Mouse (Mus musculus): Measurements from ENCODE around the gene Gad2.
"Not testable (repeated sequence)": the region's sequence is repeated elsewhere in the genome, so short reads cannot be mapped to it uniquely, and the experiment has no call there.

Gad2 gene

DNA sequence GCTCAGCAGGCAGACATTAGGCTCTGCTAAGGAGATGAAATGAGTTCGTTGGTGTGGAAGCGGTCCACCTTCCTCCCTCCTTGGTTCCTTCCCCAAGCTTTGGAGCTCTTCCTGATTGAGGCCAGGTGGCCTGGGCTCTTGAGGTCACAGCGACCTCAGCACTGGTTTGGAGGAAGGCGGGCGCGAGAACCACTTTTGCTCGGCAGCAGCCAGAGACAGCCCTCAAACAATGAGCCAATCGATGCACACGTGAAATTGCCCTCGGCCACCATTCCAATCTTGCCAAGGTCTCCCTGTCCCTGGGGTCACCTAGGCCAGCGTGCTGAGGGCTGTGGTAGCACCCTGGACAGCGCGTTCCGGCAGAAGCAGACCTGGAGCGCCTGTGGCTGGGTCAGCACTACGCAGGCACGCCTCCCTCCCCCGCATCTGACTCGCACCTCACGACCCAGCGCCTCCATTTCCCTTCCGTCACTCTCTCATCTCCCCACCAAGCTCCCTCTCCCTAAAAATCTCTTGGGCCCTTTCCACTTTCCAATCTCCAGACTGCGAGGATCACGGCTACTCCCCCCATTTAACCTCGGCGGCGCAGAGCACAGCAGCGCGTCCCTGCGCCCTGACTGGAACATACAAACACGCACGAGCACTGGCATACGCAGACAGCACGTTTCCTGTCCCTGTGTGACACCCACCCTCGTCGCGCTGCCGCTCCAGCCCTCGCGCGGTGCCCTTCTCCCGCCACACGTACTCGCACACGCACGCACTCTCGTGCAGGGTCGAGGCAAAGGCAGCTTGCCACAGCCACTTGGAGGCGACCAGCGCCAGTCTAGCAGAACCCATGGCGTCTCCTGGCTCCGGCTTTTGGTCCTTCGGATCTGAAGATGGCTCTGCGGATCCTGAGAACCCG is at the start of gene Gad2:
Gene Gad2 (plus strand): TSS at position 378 of the 904 bp plus-strand sequence.
- peak; percentile 20 for DNase-seq

DNA sequence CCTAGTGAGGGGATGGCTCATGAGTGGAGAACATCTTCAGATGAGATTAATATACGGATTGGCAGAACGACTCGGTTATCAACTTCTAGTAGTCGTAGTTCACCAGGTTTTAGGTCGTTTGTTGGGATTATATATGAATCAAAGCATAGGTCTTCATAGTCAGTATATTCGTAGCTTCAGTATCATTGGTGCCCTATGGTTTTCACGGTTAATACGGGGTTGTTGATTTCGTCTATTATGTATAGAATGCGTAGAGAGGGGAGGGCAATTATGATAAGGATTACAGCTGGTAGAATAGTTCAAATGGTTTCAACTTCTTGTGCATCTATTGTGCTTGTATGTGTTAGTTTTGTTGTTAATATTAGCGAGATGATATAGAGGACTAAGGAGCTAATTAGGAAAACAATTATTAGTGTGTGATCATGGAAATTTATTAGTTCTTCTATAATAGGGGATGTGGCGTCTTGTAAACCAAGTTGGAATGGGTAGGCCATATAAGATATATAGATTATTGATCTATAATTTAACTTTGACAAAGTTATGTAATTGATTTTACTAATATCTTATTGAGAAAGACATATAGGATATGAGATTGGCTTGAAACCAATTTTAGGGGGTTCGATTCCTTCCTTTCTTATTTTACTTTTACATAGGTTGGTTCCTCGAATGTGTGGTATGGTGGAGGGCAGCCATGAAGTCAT is 34.4 kb upstream of the Gad2 start:
- not testable (repeated sequence) for DNase-seq

DNA sequence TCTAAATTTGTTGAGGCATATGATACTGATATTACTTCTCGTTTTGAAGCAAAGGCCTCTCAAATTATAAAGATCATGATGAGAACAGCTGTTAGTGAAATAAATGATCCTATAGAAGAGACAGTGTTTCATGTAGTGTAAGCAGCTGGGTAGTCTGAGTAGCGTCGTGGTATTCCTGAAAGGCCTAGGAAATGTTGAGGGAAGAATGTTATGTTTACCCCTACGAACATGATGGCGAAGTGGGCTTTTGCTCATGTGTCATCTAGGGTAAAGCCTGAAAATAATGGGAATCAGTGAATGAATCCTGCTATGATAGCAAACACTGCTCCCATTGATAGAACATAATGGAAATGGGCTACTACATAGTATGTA is 33.8 kb upstream of the Gad2 start:
- DNase-seq = not testable (repeated sequence)

DNA sequence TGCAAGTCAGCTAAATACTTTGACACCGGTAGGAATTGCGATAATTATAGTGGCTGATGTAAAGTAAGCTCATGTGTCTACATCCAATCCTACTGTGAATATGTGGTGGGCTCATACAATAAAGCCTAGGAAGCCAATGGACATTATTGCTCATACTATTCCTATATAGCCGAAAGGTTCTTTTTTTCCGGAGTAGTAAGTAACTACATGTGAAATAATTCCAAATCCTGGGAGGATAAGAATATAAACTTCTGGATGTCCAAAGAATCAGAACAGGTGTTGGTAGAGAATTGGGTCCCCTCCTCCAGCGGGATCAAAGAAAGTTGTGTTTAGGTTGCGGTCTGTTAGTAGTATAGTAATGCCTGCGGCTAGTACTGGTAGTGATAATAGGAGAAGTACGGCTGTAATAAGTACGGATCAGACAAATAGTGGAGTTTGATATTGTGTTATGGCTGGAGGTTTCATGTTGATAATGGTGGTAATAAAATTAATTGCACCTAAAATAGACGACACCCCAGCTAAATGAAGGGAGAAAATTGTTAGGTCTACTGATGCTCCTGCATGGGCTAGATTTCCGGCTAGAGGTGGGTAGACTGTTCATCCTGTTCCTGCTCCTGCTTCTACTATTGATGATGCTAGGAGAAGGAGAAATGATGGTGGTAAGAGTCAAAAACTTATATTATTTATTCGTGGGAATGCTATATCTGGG is 33.2 kb upstream of the Gad2 start:
- not testable (repeated sequence) for DNase-seq

DNA sequence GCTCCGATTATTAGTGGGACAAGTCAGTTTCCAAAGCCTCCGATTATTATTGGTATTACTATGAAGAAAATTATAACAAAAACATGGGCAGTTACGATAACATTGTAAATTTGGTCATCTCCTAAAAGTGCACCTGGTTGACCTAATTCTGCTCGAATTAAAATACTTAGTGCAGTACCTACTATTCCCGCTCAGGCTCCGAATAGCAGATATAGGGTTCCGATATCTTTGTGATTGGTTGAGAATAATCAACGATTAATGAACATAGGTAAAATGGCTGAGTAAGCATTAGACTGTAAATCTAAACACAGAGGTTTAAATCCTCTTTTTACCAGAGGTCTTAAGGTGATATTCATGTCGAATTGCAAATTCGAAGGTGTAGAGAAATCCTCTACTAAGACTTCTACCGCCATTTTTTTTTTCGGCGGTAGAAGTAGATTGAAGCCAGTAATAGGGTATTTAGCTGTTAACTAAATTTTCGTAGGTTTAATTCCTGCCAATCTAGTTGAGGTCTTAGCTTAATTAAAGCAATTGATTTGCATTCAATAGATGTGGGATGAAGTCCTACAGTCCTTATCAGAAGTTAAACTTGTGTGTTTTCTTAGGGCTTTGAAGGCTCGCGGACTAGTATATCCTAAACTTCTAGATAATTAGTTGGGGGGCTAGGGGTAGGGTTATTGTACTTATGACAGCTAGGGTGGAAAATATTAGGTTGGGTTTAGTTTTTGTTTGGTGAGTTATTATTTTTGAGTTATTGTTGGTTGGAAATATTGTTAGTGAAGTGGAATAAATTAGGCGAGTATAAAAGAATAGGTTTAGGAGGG is 32.4 kb upstream of the Gad2 start:
- not testable (repeated sequence) for DNase-seq

DNA sequence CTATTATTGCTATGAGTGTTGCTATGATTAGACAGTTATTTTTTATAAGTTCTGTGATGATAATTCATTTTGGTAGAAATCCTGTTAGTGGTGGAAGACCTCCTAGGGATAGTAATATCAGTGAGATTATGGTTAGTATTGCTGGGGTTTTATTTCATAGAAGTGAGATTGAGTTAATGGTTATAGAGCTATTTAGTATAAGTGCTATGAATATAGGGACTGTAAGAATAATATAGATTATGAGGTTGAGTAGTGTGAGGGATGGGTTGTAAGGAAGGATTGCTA is 31.9 kb upstream of the Gad2 start:
- no peak for DNase-seq

DNA sequence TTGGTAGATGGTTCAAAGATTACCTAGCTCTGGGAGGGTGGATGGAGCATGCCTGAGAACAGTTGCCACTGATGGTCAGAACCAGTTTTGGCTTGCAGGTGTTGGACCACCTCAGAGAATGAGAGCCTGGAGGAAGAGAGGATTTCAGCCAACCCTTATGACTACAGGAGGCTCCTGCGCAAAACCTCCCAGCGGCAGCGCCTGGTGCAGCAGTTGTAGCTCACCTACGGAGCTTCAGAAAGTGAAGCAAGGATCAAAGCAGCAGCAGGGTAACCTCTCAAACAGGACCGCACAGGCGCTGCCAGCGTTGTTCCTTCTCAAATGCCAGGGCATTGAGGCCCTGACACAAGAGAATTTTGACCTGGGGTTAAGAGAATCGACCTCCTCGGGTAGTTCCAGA is 4.1 kb upstream of the Gad2 start:
- DNase-seq = no peak

DNA sequence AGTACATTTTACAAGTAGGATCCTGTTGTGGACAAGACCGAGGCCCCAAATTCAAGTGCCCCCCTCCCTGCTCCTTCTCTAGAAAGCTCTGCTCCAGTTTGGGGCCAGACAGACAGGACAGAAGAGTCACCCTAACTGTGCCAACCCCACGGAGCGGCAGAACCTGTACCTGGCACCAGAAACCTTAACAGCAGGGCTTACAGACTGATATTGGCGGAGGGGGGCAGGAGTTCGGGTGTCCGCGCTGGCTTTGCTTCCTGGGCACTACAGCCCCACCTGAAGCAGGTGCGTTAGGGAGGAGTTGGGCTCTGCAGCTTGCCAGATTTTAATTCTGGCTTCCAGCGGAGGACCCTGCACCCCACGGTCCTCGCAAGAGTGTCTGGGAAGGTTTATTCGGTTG is 2.6 kb upstream of the Gad2 start:
- no peak for DNase-seq

DNA sequence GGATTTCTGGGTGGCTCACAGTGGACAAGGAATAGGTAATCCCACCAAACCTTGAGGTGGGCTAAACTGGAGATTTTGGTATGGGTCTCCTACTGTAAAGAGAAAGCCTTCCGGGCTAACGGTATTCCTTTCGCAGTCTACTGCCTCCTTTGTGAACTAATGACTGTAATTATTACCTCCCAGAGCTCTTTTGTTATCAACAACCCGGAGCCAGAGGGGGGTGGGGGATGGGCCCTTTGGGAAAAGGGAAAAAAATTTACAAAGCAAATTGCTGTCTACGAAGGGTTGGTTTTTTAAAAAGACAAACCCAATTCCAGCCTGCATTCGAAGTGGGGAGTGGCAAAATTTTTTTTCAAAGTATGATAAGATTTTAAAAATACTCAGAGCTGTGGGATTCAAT is 2.0 kb upstream of the Gad2 start:
- DNase-seq = no peak

DNA sequence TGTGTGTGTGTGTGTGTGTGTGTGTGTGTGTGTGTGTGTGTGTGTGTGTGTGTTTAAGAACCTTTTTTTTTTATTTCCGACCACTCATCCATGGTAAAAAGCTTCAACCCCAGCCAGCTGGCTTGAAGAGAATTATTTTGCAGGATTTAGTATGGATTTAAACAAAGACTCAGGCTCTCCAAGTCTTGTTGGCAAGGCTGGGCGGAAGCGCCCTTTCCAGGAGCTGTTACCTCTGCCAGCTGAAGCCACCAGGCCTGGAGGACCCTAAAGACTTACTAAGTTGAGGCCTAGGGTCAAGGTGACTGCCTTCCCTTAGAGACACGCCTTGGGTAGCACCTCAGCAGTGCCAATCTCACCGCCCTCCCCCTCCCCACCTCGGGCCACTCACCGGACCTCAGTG is 1.5 kb upstream of the Gad2 start:
- no peak for DNase-seq

DNA sequence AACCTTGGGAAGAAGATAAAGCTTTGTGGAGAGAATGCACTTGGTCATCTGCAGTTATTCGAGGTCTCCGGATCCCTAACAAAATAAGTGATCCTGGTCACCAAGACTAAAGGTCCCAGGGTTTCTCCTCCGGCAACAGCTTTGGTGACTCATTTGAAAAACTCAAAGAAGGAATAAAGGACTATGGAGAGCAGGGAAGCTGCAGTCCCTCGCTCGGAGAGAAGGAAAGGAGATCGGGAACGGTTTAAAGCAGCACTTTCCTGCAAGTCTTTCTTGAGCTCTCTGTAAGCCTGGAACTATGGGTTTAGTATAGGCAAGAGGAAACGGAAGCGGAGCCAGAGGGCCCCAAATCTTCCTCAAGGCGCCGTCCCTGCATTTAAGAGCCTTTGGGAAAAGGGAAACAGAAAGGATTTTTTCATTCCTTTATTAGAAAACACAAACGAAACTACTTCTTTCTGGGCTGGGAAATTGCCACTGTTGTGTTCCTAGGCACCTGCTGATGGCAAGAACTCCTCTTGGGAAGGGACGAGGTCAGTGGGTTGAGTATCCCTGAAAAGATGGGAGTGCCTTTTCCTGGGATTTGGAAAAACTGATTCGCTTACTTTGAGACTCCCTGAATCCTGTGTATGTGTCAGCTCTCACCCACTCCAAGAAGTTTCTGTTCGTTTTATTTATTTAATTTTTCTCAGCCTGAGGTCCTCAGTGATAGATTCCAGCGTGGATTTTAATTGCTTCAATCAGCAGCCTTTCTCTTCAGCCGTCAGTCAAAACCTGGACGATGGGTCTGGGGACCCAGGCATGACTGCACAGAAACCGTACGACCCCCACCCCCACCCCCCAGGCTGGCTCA is 802 bp upstream of the Gad2 start:
- DNase-seq = no peak

DNA sequence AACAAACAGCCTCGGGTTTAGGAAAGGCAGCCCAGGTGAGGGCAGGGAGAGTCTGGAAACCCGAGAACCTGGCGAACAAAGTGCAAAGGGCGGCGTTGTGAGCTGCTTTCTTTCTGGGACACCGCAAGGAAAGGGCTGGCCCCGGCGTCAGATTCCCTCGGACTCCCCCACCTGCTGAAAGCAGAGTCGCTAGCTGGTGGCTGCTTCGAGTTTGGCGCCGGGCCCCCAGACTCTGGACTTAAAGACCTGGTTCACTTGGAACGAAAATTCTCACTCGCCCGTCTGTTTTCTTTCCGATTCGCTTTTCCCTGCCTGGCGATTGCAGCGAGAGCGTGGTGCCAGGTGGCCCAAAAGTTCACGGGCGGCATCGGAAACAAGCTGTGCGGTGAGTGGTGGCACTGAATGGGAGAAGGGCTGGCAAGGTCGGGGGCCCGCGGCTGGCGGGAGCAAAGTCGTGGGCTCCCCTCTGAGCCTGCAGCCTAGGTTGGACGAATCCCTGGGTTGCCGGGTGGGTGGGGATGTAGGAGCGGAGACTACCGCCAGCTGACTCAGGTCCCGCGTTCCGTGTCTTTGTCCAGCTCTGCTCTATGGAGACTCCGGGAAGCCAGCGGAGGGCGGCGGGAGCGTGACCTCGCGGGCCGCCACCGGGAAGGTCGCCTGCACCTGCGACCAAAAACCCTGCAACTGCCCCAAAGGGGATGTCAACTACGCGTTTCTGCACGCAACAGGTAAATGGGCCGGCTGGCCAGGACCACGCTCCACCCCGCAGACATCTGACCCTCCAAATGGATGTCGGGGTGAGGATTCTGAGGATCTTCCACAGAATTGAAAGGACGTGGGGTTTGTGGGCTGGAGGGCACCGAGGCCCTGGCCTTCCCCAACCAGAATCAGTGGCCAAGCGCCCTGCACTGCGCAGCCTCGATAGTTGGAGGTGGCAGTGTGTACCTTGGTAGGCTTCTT is 1.4 kb downstream of the Gad2 start:
- peak; percentile 28 for DNase-seq

DNA sequence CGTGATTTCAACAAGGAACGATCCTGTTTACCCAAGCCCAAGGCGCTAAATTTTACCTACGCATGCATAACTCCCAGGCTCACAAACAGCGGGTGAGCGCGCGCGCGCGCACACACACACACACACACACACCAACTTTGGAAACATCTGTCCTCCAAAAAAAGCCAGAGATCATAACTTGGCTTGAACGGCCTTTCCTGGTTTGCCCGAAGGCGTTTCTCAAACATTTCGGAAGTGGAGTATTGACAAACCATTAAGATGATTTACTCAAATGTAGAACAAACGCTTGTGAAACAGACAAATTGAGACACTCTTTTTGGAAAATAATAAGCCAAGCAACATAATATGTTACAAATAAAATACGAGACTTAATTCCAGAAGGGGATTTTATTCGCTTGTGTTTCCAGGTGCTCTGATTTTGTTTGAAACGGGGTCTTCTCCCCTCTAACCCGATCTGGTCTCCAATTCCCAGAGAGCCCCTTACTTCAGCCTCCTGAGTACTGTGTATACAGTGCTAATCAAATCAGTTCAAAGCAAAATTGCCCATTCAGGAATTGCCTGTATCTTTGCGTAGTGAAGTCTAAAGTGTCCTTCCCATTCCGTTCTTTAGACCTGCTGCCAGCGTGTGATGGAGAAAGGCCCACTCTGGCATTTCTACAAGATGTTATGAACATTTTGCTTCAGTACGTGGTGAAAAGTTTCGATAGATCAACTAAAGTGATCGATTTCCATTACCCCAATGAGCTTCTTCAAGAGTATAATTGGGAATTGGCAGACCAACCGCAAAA is 2.4 kb downstream of the Gad2 start:
- no peak for DNase-seq

DNA sequence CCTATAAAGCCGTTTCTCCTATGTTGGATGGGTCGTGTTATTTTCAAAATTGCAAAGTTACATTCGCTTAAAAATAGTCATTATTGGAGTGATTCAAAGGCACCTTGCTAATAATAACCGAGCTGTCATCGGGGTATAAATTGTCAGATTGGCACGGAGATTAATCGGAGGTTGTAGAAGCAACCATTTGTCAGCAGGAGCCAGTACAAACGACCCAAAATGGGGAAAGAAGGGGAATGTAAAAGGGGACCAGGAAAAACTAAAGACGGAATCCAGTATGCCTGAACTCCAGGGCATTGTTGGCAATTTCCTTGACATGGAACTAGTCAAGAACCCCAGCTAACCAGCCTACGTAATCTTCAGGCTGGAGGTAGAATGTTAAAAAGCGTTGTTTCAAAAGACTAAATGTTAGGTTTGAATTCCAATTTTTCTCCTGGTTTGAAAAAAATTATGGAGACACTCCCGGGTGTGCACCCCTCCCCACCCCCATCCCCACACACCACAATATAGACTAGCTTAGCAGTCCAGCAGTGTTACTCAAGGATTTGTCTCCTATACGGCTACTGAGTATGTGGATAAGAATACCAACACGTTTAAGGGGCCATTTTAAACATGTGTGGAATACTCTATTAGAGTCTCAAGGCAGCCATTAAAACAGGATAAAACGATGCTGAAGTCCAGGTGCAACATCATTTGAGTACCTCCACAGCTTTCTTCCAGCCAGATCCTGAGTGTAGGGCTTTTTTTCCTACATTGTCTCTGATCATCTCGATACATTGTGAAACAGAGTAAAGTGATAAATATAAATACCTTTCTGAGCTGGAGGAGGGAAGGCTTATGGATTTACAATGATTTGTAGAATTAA is 3.3 kb downstream of the Gad2 start:
- no peak for DNase-seq

DNA sequence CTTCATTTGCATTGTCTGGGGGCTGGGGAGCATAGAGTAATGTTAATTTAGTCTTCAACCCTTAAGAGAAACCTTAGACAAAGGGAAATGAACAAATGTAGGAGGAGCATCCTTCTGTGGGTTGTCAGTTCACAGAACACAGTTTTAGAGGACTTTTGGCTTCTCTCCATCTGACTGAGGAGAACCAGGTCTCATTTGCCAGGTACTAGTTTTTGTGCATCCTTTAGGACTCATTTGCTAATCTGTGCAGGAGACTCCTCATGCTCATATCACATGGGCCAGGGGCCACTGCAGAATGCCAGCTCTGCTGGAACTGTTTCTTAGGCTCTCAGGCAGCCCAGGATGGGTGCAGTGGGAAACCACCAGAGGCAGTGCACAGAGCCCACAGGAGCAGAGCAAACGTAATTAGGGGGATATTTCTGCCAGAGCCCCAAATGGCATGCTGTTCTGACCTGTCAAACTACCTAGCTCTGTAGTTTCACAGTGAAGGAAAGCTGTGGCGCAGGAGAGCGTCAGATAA is 5.2 kb downstream of the Gad2 start:
- DNase-seq = no peak

DNA sequence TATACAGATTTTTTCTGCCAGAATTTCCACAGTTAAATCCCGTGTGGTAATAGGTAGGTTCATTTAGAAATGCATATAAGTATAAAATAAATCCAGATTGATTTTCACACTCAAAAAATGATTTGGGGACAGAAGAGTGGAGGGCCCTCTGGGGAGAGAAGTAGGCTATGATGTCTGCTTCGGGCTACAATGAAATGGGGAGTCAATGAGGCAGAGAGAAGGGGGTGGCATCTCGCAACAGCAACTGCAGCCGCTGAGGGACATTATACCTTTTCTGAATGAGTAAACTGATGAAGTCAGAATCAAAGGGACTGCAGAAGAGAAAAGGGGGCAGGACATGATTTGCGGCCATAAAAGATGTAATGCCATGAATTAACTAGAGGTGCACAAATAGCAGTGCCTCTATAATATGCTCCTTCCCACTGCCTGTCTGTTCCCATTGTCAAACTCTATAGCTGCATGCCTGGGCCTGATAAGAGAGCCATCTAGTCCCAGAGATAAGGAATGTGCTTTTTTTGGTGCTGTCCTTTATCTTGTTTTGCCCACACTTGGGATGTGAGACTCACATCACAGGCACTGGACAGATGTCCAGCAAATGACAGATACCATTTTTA is 5.9 kb downstream of the Gad2 start:
- no peak for DNase-seq

DNA sequence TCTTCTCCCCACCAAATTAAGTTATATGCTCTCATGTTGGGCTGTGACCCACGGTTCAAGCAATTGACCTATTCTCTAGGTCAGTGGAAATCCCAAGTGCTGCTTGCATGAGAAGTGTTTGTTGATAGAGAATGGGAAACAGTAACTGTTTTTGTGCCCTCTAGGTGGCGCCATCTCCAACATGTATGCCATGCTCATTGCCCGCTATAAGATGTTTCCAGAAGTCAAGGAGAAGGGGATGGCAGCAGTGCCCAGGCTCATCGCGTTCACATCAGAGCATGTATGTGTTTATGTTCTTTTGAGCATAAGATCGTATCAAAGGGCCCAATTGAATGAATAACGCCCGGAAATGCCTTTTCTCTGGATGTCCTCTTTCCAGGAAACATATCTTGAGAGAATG is 12.8 kb downstream of the Gad2 start:
- DNase-seq = no peak

DNA sequence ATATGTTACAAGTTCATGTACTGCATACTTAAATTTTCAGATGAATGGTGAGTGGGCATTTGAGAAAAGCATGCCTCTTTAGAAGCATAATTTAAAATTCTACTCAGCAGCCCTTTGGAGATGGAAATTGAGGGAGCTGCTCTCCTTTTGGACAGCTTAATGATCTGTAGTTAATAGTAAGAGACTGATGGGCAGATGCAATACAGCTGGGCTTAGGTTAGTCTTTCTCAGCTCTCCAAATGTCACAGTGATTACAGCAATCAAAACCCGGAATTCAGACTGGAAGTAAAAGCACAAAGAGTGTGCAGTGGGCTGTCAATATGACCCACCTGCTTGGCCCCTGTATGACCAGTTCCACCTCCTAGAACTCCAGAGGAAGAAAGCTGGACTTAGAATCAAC is 24.1 kb downstream of the Gad2 start:
- DNase-seq = no peak

Data from kidney, adult 9 months (tissue).